Mouse (Mus musculus): ENCODE measurements around the gene Clec4f.

DNA sequence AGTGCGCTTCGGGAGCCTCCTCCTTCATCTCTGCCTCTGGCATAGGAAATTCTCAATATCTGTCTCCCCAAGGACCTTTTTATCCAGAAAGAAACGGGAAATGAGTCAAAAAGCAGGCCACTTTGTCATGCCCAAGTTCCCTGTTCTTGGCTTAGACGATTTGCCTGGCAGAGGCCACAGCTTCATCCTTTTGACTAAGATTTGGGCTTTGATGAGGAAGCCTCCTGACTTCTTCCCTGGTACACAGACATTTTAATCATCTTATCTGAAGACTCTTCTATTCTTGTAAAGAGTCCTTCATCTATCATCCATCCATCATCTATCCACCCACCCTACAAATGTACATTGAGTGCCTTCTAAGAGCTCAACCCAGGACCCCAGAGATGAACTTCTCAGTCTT lies 21.8 kb upstream of the Clec4f start, which contains the start of gene Cd207:
- no peak for TF ChIP-seq POLR2A (IDR thresholded peaks at IDR 0.05; ENCODE audit: borderline replicate concordance, insufficient read depth, low read length)
- TF ChIP-seq CTCF (IDR thresholded peaks at IDR 0.05; ENCODE audit: borderline replicate concordance, insufficient read depth, low read depth, low read length) = no peak
